ENCODE assay signal across 8 mouse cellular contexts in genomic region chr12:4842890-4843597, GRCm38 (mm10). TPM values are rescaled to one million over a fixed set of nuclear protein-coding genes. Genes with fewer than 3 reads are reported as not detected.
DNase-seq lines count a peak whose midpoint lies in the region; ATAC-seq lines count a peak whose summit lies in the region.

Gene Wdcp (plus strand): TSS chr12:4843303.

- no peaks in the 10 kb centered on the region for H3K9me3 ChIP-seq in hindbrain, embryonic 12.5 days (replicated peaks)

- ATAC-seq in hindbrain, embryonic 12.5 days (ENCODE audit: low FRiP score): peak; percentile 91

- H3K9ac ChIP-seq in hindbrain, embryonic 12.5 days: peak within 1 kb of the TSS; percentile 68

- H3K27me3 ChIP-seq in hindbrain, embryonic 12.5 days: peaks cover 25% of the 10 kb centered on the region

- H3K4me3 ChIP-seq in hindbrain, embryonic 12.5 days: peak within 1 kb of the TSS; percentile 60

- peak within 1 kb of the TSS; percentile 78 for H3K4me2 ChIP-seq in hindbrain, embryonic 12.5 days (replicated peaks)

- peaks cover 18% of the 10 kb centered on the region for H3K4me1 ChIP-seq in hindbrain, embryonic 12.5 days

- DNase-seq in NIH3T3 (ENCODE audit: low read depth): peak; percentile 92
- peak; percentile 89 to 93 for DNase-seq in cerebellum, postnatal 10 days
- peak; percentile 85 to 89 for DNase-seq in frontal cortex, postnatal 10 days (ENCODE audit: low spot score in 2 of 2)
- peak; percentile 83 to 94 for DNase-seq in layer of hippocampus, postnatal 14 days (ENCODE audit: low spot score in 2 of 2)
- peak; percentile 88 for DNase-seq in lung, postnatal 14 days
- peak; percentile 75 for DNase-seq in retina, adult 2 months (ENCODE audit: low read depth, low spot score)
- DNase-seq in thymus, postnatal 36 days: peak; percentile 81 to 87

- H3K36me3 ChIP-seq in hindbrain, embryonic 12.5 days: no peaks in the 10 kb centered on the region

- H3K27ac ChIP-seq in hindbrain, embryonic 12.5 days: no peak within 1 kb of the TSS

- WGBS in hindbrain, embryonic 12.5 days: under 1% methylated on average over 30 of the region's 30 CpGs

RNA-seq across cellular contexts. Expression of gene Wdcp, which starts in this region (rescaled TPM):
- polyA plus RNA-seq in hindbrain, embryonic 12.5 days (2016; fragmentation: Nextera tagmentation; extraction: Ambion mirVana): 17.1 and 19.8 TPM in 2 replicates
- total RNA-seq in layer of hippocampus, postnatal 14 days (2021): 10 to 100 TPM; 11.9 to 12.0 TPM
